Mouse (Mus musculus): ENCODE measurements around the gene Cyp8b1.

DNA sequence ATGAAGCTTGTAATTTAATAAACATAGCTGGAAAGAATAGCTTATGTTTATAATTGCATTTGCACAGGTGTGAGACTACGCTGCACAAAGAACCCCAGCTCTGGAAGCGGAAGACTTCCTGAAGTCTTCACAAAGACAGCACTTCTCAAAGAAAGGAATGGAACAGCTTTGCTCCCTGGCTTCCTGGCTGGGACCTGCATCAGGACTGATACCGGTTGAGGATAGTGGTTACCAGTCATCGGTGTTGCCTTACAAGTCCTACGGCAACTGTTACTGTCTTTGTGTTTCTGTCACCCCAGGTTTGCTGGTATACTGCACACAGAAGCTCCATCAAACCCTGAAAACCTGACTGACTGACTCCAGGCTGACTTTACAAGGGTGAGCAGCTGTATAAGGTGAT lies 46.7 kb downstream of the Cyp8b1 start:
- TF ChIP-seq EP300 (IDR thresholded peaks at IDR 0.05) (no peak), CTCF (IDR thresholded peaks at IDR 0.05) (no peak)

All from lung, postnatal 0 days (tissue).